Mouse (Mus musculus): ENCODE measurements at regions not wholly inside any gene's neighbourhood (a gene's known extent, or its start where the extent isn't known, plus 50 kb on each side); places are given as distances from the start of the nearest gene placed in this dataset.

GRCm38 (mm10) chr8:79563101-79563500 lies 76.3 kb upstream of the Otud4 start:
- TF ChIP-seq CTCF (IDR thresholded peaks at IDR 0.05; ENCODE audit: borderline replicate concordance, insufficient read depth, low read length) (no peak), POLR2A (IDR thresholded peaks at IDR 0.05; ENCODE audit: low read depth, low read length) (no peak)
